Mouse (Mus musculus) heart, adult 2 months (tissue): ENCODE measurements at regions not wholly inside any gene's neighbourhood (a gene's known extent, or its start where the extent isn't known, plus 50 kb on each side); places are given as distances from the start of the nearest gene placed in this dataset.

Experiments
- DNase-seq, 2 experiments: peaks; one replicate each; pipeline ENCODE4 v3.0.0; 2021
- H3K27ac ChIP-seq: fragments of 200-600 bp; 2 replicates; pipeline ENCODE4 v1.8.1; 2022
- H3K27me3 ChIP-seq: fragments of 200-500 bp; 2 replicates; pipeline ENCODE4 v1.6.1; 2012; ENCODE audit warnings: mild to moderate bottlenecking, low read length, inconsistent platforms, mixed read lengths; ENCODE audit not compliant: control insufficient read depth, insufficient read depth
- H3K36me3 ChIP-seq: fragments of 200-500 bp; 2 replicates; pipeline ENCODE4 v1.6.1; 2012; ENCODE audit warnings: low read length, inconsistent platforms; ENCODE audit not compliant: control insufficient read depth, insufficient read depth
- H3K4me1 ChIP-seq: fragments of 200-500 bp; 2 replicates; pipeline ENCODE4 v1.6.1; 2011; ENCODE audit warnings: low read length; ENCODE audit not compliant: control insufficient read depth, insufficient read depth
- H3K4me3 ChIP-seq: fragments of 200-600 bp; 2 replicates; pipeline ENCODE4 v1.8.1; 2022
- H3K79me2 ChIP-seq: fragments of 200-500 bp; replicated peaks from 2 replicates; pipeline ENCODE4 v1.6.1; 2012; ENCODE audit warnings: mild to moderate bottlenecking, inconsistent platforms, low read length, moderate library complexity, mixed read lengths; ENCODE audit not compliant: control insufficient read depth, insufficient read depth
- H3K9ac ChIP-seq: fragments of 200-500 bp; 2 replicates; pipeline ENCODE4 v1.6.1; 2012; ENCODE audit warnings: low read depth, mild to moderate bottlenecking, control low read depth, inconsistent platforms, low read length, mixed read lengths
- CTCF ChIP-seq: fragments of 200-600 bp; IDR thresholded peaks from 2 replicates; pipeline ENCODE4 v1.8.1; 2022; ENCODE audit warnings: antibody characterized with exemption, mild to moderate bottlenecking, moderate library complexity
- EP300 ChIP-seq: fragments of 200-500 bp; IDR thresholded peaks from 2 replicates; pipeline ENCODE4 v1.6.1; 2011; ENCODE audit warnings: low read depth, low read length, control low read depth; ENCODE audit not compliant: insufficient read depth
- POLR2A ChIP-seq: fragments of 200-500 bp; IDR thresholded peaks from 2 replicates; pipeline ENCODE4 v1.6.1; 2011; ENCODE audit warnings: mild to moderate bottlenecking, low read depth, low read length, control low read depth; ENCODE audit not compliant: insufficient read depth
- WGBS: fragments of 180-500 bp; shearing (Covaris S2); methylation state at CpG from one replicate; pipeline ENCODE4 v1.1.7; 2018; 5-methylcytosine and 5-hydroxymethylcytosine counted together
- intact Hi-C: fragments of 180-260 bp; cut with DNase I; formaldehyde crosslinking; loops from one replicate; pipeline ENCODE4 v1.15.1; 2025

DNA sequence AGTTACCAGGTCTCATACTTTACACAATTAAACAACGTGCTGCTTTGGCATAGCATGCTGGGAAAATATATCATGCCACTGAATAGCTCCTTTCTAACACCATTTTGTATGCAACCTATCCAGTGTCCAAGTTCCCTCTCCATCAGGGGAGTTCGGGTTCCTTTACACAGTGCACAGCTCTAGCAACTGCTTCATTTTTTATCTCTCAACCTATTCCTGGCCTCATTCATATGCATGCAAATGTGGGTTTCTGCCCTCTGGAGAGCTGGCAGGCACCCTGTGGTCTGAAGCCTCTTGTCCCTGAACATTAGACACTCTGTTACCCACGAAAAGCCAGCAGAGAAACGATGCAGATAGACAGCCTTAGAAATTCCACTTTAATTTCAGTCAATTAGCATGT, 148.3 kb upstream of the Gap43 start:
- Histone ChIP-seq H3K4me3 (no peak overlapping the region), H3K9ac (no peak overlapping the region), H3K79me2 (no peaks in the 10 kb centered on the region), H3K4me1 (no peaks in the 10 kb centered on the region), H3K27me3 (no peaks in the 10 kb centered on the region), H3K27ac (no peak overlapping the region), H3K36me3 (no peaks in the 10 kb centered on the region)
- no peak for DNase-seq
- intact Hi-C loops, result no loop called here
- WGBS, result 52% methylated on average over 4 of the region's 4 CpGs
- TF ChIP-seq CTCF (no peak), POLR2A (no peak), EP300 (no peak)

DNA sequence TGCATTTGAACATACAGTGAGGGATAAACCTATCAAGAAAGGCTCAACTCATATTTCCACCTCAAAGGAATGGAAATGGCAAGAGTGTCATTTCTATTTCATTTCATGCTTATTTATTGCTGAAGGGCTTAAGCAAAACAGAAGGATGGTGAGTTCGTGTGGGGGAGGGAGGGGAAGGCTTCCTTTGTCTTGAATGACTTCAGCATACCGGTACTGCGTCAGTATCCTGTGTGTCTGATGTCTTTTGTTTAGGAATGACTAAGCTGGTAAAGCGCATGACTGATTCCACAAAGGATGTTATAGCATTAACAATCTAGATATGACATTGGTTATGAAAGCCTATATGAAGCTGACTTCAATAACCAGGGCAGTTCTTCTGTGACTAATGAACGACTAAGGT, 139.5 kb upstream of the Gap43 start:
- H3K79me2 ChIP-seq, result no peaks in the 10 kb centered on the region
- no peak overlapping the region for H3K9ac ChIP-seq
- 45% methylated on average over 5 of the region's 5 CpGs for WGBS
- no peaks in the 10 kb centered on the region for H3K27me3 ChIP-seq
- H3K4me1 ChIP-seq, result no peaks in the 10 kb centered on the region
- intact Hi-C loops, result no loop called here
- no peak for DNase-seq
- no peak overlapping the region for H3K4me3 ChIP-seq
- H3K36me3 ChIP-seq, result no peaks in the 10 kb centered on the region
- TF ChIP-seq POLR2A (no peak), CTCF (no peak), EP300 (no peak)
- no peak overlapping the region for H3K27ac ChIP-seq

- H3K4me1 ChIP-seq, result no peaks in the 10 kb centered on the region
- WGBS, result 96% methylated on average over 1 of the region's 1 CpGs
- TF ChIP-seq EP300 (no peak), POLR2A (no peak), CTCF (no peak)
- no peak overlapping the region for H3K27ac ChIP-seq
- no peaks in the 10 kb centered on the region for H3K79me2 ChIP-seq
- no peak for DNase-seq
- H3K9ac ChIP-seq, result no peak overlapping the region
- no peaks in the 10 kb centered on the region for H3K36me3 ChIP-seq
- no peak overlapping the region for H3K4me3 ChIP-seq
- H3K27me3 ChIP-seq, result no peaks in the 10 kb centered on the region
- intact Hi-C loops, result no loop called here
Observed at GRCm38 (mm10) chr16:42466976-42467375, 126.5 kb upstream of the Gap43 start.

DNA sequence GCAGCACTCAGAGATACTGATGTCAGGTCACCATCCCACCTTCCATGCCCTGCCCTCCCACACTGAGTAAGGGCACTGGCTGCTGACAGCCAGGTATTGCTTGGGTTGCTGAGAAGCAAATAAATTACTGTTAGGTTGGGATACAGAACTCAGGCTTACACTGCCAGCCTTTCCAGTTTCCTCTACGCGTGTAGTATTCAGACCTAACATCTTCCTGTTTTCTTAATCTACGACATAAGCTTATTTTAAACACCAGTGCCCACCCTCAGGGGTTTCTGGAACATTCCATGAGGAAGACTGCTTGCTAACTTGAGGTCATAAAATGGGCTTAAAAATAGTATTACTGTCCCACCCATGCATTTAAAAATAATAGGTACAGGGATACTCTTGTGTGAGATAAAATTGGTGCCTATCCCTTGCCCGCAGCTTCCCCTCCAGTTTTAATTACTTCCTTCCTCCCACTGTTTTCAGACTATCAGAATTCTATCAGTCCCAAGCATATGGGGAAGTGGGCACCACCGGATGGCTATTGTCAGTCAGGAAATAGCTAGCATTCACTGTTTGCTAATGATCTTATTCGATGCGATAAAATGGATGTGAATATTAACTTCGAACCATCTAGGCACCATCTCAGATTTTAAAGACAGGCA, 116.0 kb upstream of the Gap43 start:
- Histone ChIP-seq H3K79me2 (no peaks in the 10 kb centered on the region), H3K4me3 (no peak overlapping the region), H3K27me3 (no peaks in the 10 kb centered on the region), H3K27ac (no peak overlapping the region), H3K4me1 (no peaks in the 10 kb centered on the region), H3K9ac (no peak overlapping the region), H3K36me3 (no peaks in the 10 kb centered on the region)
- 39% methylated on average over 8 of the region's 8 CpGs for WGBS
- DNase-seq, result no peak
- intact Hi-C loops, result no loop called here
- TF ChIP-seq POLR2A (no peak), EP300 (no peak), CTCF (no peak)

DNA sequence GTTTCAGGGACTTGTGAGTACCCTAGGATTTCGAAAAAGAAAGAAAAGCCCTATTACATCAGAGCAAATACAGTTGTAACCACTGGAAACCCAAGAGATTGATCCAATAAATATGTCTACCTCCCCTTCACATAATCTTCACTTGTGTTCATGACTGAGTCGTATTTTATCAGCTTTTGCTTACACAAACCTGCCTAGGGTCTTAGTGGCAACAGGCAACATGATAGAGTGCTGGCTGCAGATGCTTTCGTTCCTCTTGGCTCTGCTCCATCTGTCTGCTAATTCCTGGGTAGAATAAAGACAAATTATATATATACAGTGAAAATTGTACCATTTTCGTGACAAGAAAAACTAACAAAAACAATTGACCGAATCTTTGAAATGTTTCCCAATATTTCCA, 112.9 kb upstream of the Gap43 start:
- TF ChIP-seq POLR2A (no peak), CTCF (no peak), EP300 (no peak)
- H3K79me2 ChIP-seq, result no peaks in the 10 kb centered on the region
- no peaks in the 10 kb centered on the region for H3K27me3 ChIP-seq
- 69% methylated on average over 5 of the region's 5 CpGs for WGBS
- no peaks in the 10 kb centered on the region for H3K36me3 ChIP-seq
- no peaks in the 10 kb centered on the region for H3K4me1 ChIP-seq
- no peak overlapping the region for H3K27ac ChIP-seq
- intact Hi-C loops, result no loop called here
- no peak for DNase-seq
- H3K9ac ChIP-seq, result no peak overlapping the region
- no peak overlapping the region for H3K4me3 ChIP-seq

DNA sequence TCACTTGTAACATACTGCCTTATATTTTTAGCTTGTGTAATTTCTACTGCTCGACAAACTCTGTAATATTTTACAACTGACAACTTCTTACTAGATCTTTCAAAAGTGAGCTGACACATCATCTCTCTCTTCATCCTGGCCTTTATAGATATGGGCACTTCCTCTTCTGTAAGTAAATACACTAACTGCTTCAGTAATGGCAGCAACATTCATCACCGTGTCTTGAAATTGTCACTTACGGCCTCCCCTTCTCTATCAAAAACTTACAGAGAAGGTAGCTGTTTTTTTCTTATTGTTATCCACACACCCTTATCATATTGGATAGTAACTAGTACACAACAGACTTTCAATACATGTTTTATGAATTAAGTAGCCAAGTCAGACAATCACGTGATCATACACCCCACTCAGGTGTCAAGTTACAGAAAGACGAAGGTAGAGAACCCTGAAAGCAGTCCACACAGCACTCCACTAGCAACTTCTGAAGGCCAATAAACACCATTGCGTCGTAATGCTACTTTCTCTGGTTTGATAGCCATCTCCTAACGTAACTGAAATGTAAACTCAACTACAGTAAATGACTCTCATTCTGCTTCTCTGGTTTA, 109.5 kb upstream of the Gap43 start:
- TF ChIP-seq EP300 (no peak), POLR2A (no peak), CTCF (no peak)
- intact Hi-C loops, result no loop called here
- DNase-seq, result no peak

More for the DNA sequence above, 109.5 kb upstream of the Gap43 start:
- Histone ChIP-seq H3K79me2 (no peaks in the 10 kb centered on the region), H3K27ac (no peak overlapping the region), H3K36me3 (no peaks in the 10 kb centered on the region), H3K27me3 (no peaks in the 10 kb centered on the region), H3K4me3 (no peak overlapping the region), H3K4me1 (no peaks in the 10 kb centered on the region; the same call in 1 of the 2 replicates), H3K9ac (no peak overlapping the region)
- WGBS, result 88% methylated on average over 8 of the region's 8 CpGs
